Mouse (Mus musculus): ENCODE data around the gene Ptcd1.
"Not testable (repeated sequence)": the region's sequence is repeated elsewhere in the genome, so short reads cannot be mapped to it uniquely, and the experiment has no call there.

Gene Ptcd1

DNA sequence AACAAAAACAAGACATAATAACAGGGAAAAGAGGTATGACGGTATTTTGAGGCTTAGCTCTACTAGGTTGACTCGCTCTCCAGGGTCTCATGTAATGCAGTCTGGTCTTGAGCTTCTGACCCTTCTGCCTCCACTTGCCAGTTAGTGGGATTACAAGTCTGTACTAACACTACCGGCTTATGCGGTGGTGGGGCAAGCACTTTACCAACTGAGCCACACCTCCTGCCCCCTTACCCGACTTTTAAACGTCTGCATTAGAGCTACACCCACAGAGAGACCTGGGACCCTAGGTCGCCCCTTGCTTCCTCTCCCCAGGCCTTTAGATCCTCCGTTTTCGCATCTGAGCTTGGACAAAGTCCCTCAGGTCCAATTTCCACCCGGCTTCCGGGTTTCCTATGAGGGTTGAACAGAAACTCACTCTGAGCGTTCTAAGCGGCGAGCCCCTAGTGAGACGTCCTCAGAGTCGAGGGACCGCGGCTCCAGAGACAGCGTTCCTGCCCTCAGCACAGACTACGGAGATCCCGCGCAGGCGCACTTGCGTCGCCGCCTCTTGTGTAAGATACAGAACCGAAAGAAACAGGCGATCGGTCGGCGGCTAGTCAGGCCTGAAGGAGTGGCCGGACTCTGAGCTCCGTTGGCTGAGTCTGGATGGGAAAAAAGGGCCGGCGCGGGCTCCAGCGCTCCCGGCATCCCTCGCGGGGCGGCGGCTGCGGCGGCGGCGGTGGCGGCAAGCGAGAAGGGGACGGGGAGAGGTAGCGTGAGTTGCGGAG lies at the start of gene Ptcd1, which contains the start of gene Cpsf4:
Ptcd1 (minus strand) TSS at position 573 of the 770 bp plus-strand sequence.
Cpsf4 (plus strand) TSS at position 678 of the 770 bp plus-strand sequence.
- DNase-seq (ENCODE audit: extremely low spot score, low spot score) = peak; percentile 100

DNA sequence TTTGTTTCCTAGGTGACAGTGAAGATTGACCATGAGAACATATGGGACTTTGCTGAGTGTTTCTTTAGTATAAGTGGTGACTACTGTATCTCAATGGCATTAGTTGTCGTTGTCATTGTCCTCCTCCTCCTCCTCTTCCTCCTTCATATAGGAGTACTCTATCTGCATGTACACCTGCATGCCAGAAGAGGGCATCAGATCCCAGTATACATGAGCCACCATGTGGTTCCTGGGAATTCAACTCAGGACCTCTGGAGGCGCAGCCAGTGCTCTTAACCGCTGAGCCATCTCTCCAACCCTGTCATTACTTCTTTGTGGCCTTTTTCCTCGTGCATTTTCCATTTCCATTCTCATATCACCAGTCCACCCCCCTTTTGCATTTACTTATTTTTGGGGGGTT lies 47.8 kb upstream of the Ptcd1 start:
- DNase-seq (ENCODE audit: extremely low spot score, low spot score) = no peak

DNA sequence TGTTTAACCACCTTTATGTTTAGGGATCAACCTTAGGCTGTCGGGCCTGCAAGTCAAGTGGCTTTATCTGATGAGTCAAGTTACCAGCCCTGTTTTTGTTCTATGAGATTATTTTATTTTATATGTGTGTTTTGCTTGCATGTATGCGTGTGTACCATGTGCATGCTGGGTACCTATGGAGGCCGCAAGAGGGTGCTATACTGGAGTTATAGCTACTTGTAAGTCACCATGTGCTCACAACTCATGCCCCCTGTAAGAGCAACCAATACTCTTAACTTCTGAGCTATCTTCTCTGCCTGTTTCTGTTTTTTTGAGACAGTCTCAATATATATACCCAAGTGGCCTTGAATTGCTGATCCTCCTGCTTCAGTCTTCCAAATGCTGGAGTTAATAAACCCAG lies 46.6 kb upstream of the Ptcd1 start:
- no peak for DNase-seq (ENCODE audit: extremely low spot score, low spot score)

DNA sequence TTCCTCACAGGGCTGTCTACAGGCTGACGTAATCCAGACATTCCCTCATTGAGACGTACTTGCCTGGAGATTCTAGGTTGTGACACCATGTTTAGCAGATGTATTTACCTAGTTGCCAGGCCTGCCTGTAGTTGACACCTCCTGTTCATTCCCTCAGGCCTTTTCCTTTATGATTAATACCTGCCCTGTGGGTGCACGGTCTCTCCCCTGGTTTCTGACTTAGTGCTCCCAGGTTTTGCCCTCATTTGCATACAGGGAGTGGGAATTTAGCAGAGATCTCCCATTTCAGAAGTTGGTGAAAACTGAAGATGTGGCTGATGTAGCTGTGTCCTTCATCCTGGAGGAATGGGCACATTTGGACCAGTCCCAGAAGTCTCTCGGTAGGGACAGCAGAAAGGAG lies 45.3 kb upstream of the Ptcd1 start:
- DNase-seq (ENCODE audit: extremely low spot score, low spot score) = no peak

DNA sequence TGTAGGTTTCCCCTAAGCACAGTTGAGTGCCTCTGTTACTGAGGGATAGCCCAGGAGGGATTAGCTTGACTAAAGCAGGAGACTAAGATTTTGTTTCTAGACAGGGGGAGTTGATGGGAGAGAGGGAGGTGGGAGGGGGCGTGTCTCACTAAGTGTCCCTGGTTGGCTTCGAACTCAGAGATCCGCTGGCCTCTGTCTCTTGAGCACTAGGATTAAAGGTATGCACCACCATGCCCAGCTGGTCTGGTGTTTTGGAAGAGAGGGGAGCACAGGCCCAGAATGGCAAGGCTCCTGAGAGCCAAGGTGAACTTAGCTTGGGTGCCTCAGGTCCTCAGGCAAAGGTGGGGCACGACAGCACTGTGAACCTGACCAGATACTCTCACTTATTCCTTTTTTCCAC lies 44.4 kb upstream of the Ptcd1 start:
- no peak for DNase-seq (ENCODE audit: extremely low spot score, low spot score)

DNA sequence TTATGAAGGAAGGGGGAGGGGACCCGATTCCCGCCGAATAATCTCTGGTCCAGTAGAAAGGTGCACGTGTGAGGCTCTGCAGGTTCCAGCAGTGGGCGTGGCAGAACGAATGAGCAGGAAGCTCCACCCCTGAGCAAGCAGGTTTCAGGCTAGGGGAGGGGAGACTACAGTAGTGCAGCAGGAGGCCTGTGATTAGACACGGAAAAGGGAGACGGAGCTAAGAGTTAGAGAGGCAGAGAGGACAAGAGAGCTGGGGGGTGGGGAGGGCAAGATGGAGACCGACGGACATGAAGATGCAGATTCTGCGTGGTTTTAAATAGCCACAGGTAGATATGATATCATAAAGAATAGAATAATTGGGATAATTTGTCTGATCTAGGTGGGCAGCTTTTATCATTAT lies 41.5 kb upstream of the Ptcd1 start:
- not testable (repeated sequence) for DNase-seq (ENCODE audit: extremely low spot score, low spot score)

DNA sequence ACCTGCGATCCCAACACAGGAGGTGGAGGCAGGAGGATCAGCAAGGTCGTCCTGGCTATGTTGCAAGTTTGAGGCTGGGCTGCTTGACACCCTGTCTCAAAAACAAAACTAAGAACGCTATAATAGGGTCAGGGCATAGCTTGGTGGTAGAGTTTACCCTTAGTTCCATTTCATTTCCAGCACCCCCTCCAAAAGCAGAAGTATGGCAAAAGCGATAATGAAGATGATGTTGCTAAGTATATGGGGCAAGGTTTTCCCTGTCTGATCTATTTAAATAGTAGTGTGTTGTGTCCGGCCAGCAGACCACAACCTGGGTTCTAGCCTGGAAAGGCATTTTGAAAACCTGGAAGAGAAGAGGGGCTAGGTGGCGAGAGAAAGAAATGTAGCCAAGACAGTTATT lies 41.0 kb upstream of the Ptcd1 start:
- no peak for DNase-seq (ENCODE audit: extremely low spot score, low spot score)

DNA sequence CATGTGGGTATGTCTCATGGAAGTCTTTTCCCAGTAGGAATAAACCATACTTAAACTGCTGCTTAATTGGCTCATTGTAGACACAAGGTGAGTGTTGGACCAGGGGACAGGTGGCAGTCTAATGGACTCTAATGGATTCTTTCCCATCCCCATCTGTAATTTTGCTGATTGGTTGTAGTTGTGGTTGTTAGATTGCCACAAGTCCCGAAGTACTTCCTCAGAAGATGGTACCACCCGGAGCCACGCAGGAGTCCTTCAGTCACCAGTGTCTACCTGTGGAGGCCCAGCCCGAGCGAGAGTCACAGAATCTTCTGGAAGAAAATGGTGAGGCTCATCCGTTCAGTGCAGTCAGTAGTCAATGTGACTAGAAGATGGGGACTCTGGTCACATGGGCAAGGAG lies 40.5 kb upstream of the Ptcd1 start:
- DNase-seq (ENCODE audit: extremely low spot score, low spot score) = no peak

DNA sequence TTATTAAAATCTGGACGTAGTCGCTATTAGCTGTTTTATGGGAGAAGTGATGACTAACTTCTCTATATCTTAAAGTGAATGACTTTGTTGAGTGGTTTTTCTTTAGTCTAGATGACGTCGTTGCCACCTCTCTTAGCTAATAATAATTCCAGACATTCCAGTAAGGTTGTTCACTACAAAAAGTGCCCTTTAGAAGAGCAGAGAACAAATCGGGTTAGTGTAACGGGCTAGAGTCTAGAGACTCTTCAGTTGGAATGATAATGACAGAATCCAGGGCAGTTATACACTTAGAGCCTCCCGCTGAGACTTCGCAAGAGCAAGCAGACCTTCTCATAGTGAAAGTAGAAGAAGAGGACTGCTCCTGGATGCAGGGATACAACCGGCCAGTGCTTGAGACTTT lies 38.1 kb upstream of the Ptcd1 start:
- DNase-seq (ENCODE audit: extremely low spot score, low spot score) = no peak

DNA sequence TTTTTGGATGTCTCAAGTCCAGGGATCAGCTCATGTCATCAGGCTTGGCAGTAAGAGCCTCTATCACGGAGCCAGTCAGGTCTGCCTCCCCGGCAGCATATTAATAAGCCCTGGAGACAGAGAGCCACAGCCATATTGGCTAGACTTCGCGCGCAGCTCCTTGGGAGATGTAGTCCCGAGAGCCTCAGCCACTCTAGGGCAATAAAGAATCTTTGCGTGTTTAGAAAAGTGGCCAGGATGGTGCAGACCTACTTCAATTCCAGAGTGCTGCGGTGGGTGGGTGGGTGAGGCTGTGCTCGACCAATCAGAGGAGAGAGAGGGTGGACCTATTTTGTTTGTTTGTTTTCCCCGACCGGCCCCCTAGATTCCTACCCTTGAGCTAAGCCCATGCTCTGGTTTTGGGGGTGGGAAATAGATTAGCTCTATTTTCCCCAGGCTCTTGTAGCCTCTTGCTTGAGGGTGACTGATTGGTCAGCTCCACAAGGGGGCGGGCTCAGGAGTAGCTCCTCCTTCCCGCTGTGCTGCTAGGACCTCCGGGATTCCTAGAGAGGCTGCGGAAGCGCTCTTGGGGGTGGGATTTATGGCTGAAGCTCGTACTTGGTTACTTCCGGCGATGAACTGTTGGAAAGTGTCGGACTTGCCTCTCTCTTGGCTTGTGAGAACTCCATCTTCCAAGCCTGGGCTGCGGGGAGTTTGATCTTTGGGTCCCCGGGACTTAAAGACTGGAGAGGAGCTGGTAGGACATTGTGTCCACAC lies 37.2 kb upstream of the Ptcd1 start, which contains the start of gene Zkscan5:
Zkscan5 (plus strand) TSS at position 627 of the 756 bp plus-strand sequence.
- DNase-seq (ENCODE audit: extremely low spot score, low spot score) = peak; percentile 93

DNA sequence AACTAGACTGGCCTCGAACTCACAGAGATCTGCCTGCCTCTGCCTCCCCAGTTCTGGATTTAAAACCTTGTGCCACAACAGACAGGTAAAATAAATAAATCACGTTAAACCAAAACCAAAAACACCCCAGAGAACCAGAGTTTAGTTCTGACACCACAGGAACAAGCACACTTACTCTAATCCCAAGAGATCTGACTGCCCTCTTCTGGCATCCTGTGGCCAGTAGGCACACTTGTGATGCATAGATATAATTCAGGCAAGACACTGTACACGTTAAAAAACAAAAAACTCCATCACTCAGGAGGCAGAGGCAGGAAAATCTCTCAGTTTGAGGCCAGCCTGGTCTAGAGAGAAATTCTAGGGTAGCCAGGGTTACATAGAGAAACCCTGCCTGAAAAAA lies 35.5 kb upstream of the Ptcd1 start:
- no peak for DNase-seq (ENCODE audit: extremely low spot score, low spot score)

DNA sequence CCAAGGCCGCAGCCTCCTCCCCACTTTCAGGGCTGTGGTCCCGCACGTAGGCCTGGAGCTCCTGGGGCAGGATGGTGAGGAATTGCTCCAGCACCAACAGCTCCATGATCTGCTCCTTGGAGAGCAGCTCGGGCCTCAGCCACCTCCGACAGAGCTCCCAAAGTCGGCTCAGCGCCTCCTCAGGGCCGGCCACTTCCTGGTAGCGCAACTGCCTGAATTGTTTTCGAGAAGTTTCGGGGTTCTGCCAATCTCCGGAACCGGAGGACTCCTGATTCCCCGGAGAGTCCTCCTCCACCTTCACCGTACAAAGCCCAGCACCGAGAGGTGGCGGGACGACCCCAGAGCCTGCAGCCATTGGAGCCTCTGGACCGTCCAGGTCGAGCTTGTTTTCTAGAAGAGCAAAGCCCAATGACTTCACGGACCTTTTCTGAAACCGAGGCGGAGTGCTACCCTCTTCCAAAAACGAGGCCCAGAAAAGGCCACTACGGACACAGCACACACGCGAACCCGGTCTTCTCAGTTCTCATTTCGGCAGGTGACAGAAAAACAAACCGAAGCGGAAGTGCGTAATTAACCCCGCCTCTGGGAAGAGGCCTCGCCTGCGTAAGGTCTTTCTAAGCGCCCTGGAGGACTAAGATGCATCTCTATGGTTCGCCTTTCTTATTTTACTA lies 34.5 kb upstream of the Ptcd1 start, which contains the start of gene Zkscan14:
Zkscan14 (minus strand) TSS at position 548 of the 671 bp plus-strand sequence.
- DNase-seq (ENCODE audit: extremely low spot score, low spot score) = peak; percentile 68

DNA sequence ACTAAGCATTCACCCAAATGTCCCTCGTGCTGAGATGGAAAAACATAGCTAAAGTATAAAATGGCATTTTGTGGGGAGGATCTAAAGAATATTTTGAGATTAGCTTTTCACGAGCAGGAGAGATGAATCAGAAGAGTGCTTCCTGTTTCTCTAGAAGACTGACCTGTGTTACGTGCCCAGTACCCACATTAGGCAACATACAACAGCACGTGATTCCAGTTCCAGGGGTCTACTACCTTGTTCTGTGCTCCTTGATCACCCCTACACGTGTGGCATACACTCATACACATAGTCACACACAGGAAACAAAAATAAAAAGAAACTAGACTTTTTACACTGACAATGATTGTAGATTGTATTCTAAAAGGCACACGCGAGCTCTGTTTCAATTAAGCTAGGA lies 33.5 kb upstream of the Ptcd1 start:
- no peak for DNase-seq (ENCODE audit: extremely low spot score, low spot score)

DNA sequence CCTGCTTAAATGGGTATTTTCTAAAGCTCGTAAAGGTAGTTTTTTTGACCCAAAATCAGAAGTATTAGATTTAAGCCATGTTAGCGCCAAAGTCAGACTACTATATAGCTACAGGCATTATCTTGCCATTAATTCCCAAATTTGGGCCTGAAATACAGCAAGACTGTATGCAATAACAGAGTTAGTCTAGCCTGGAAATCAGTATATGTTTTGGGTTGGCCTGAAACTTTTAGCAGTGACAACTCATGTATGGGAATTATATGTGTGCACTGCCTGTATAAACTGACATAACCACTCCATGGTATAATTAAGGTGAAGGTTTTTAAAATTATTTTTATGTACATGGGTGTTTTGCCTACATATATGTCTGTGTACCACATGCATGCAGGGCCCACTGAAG lies 25.1 kb upstream of the Ptcd1 start, which contains the start of gene Atp5j2:
Atp5j2 (minus strand) TSS at position 101 of the 400 bp plus-strand sequence.
- DNase-seq (ENCODE audit: extremely low spot score, low spot score) = no peak

DNA sequence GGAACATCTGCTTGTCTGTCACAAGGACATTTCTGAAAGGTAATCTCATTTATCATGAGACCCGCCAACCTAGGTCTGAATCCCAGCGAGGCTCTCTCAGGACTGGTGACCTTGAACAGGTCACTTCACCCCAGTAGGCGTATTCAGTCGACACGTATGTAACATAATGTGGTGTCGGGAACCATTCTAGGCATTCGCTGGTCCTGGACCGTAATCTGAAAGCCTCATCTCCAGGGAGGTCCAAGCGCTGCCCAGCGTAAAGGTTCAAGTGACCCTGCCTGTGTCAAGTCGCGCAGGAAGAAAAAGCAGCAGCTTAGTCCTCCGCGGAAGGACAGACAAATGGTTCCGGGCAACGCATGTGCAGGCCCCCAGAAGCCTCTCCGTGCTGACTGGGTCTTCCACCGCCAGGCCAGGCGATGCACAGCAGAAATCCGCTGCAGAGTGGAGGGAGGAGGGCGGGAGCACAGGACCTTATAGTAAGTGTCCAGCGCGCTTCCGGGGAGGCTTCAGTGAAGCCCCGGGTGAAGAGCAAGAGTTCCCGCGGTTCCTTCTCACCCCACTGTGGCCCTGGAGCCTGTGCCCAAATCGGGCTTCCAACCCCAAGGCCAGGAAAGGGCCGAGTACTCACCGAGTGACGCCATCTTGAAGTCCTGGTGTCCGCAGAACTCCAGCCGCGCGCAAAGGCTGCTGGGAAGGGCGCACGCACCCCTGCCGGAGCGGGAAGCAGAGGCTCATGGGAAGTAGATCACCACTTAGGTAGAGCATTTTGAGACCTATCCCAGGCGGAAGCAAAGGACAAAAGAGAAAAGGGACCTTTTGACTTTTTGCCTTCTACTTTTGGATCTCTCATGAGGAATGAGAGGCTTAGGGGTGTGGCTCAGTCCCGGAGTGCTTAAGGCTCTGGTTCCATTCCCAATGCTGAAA lies 24.2 kb upstream of the Ptcd1 start:
- peak; percentile 92 for DNase-seq (ENCODE audit: extremely low spot score, low spot score)

DNA sequence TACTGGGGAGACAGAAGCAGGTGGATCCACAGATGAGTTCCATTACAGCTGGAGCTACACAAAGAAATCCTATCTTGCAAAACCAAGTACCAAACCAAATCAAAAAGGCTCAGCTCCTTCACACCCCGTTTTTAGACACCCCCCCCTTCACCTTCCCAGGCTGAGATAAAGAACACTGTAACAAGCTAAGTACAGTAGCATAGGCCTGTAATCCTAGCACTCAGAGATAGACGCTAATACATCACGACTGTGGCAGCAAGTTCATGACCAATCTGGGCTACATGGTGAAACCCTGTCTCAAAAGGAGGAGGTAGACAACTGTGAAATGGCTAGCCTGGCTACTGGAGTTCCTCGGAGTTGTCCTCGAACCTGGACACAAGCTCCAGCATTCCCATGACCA lies 23.5 kb upstream of the Ptcd1 start:
- DNase-seq (ENCODE audit: extremely low spot score, low spot score) = no peak

DNA sequence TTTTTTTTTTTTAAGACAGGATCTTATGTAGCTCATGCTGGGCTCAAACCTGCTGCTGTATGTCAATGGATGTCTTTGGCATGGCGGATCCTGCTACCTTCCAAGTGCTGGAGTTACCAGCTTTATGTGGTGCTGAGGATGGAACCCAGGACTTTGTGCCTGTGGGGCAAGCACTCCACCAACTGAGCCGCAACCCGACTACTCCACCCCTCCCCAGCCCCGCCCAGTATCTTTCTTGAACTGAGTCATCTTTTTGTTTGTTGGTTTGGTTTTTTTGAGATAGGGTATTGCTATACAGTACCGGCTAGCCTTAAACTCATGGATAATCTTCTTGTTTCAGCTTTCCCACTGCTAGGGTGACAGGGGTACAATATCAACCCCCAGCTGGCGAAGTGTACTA lies 22.5 kb upstream of the Ptcd1 start:
- no peak for DNase-seq (ENCODE audit: extremely low spot score, low spot score)

DNA sequence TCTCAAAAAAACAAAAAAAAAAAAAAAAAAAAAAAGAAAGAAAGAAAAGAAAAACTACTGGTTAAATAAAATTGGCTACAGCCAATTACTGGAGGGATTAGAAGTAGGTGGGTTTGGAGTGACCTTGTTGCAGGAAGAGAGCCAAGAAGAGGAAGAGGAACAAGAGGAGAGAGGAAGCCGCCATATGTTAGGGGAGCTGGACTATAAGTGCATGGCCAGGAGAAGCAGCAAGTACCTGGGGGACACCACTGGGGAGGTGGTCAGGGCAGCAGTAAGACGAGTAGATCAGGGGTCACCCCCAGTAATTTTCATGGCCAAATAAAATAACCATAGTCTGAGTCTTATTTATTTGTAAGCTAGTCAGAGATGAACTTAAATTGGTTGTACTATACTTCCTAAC lies 18.3 kb upstream of the Ptcd1 start:
- no peak for DNase-seq (ENCODE audit: extremely low spot score, low spot score)

DNA sequence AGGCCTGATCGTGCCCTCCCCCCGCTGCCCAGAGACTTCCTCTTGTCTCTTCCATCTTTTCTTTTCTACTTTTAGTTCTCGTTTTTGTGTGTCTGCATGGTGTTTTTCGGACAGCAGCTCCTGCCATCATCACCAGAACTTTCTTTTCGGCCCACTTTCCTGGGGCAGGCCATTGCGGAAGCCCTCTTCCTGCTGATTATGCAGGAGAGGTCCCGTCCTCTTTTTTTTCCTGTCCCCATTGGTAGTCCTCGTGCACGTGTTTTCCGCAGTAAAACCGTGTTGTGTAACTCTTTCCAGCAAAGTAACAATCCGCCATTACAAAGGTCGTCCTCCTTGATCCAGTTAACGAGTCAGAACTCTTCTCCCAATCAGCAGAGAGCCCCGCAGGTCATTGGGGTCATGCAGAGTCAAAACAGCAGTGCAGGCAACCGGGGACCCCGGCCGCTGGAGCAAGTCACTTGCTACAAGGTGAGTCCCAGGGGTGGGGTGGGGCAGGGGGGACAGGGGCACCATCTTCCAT lies 11.6 kb upstream of the Ptcd1 start:
- no peak for DNase-seq (ENCODE audit: extremely low spot score, low spot score)

DNA sequence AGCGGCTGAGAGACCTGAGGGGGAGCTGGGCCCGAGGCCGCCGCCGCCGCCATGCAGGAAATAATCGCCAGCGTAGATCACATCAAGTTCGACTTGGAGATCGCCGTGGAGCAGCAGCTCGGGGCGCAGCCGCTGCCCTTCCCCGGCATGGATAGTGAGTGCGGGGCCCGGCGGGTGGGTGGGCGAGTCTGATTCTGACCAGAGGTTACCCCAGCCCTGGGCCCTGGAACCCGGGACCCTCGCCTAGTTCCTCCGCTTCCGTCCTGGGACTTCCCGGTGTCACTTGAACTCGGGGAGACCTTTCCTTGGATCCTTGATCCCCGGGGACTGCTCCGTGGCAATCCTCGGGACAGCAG lies 376 bp upstream of the Ptcd1 start:
- DNase-seq (ENCODE audit: extremely low spot score, low spot score) = no peak

DNA sequence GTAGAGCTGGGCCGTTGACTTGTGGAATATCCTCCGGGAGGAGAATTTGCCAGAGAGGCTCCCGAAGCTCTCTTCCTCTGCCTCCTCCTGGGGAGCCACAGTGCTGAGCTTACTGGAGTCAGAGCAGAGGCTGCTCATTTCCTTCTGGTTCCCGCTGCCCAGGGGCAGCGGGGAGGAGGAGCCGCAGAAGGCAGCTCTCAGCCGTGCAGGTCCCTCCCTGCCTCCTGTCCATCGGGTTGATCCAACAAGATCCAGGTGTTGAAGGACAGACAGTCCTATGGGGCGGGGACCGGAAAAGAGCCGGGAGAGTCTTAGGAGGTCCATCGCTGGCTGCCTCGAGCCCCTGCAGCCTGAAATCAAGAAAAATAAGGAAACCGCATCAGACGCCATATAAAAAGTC lies 1.7 kb downstream of the Ptcd1 start:
- no peak for DNase-seq (ENCODE audit: extremely low spot score, low spot score)

All from neural tube, embryonic 10.5 days (tissue).